Mouse (Mus musculus): ENCODE measurements around the gene Stx6.

DNA sequence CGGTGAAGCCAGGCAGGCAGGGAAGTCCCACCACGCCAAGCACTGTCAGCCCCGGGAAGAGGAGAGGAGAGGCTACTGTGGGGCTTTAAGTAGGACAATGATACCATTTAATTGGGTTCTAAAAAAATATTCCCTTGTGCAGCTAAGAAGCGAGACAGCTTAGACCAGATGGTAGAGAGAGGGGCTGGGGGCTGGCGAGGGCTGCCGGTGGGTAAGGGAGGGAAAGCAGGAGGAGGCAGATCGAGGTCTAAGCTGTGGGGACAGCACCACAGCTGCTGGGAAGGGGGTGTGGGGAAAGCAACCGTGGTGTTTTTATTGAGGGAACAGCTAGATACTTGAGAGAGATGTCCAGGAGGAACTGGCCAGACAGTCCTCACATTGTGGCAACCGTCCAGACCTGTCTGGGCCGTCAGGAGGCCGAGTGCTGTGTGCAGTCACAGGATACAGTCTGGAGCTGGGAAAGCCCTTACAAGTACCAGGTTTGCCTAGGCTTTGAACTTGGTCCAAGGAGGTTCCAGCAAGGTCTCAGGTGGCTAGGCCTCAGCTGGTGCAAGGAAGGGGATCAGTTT lies 63.7 kb downstream of the Stx6 start:
- TF ChIP-seq CTCF (IDR thresholded peaks at IDR 0.05; ENCODE audit: low read depth, low read length) (no peak), POLR2A (IDR thresholded peaks at IDR 0.05; ENCODE audit: borderline replicate concordance, low read depth, low read length) (no peak)

All from bone marrow macrophage, adult 2 months (primary cell).